In the genomic region with DNA sequence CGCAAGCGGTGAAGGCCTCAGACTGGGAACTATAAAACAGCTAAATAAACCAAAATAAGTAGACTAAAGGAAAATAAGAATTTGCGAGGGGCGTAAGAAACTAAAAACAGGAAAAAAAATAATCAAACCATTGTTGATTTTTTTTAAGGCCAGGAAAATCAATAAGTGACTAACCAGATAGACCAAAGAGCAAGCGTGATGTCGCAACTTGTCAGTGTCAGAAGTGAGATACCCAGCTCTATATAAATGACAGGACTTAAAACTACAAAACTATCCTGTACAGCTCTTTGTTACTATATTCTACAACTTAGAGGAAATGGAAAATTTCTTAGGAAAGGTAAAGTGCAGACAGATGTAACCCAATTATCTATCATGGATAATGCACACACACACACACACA, we compare ENCODE assay signal across 28 mouse cellular contexts.
"Had no signal": no experiment of that assay in that cellular context is flagged by ENCODE, and none has a peak within 500 bp of the region (broad histone marks: within the 10 kb centered on the region; RNA-seq: fewer than 3 reads in every experiment).

No protein-coding gene starts in this region.

- H3K9ac ChIP-seq: embryonic facial prominence, embryonic 12.5 days; embryonic facial prominence, embryonic 13.5 days; embryonic facial prominence, embryonic 15.5 days; forebrain, embryonic 12.5 days; forebrain, embryonic 13.5 days; forebrain, embryonic 15.5 days; forebrain, postnatal 0 days had no signal

- DNase-seq: cerebellum, adult 18-20 months; cerebellum, adult 2 months; cerebellum, adult 8-10 months; cerebellum, adult 9-10 months; cerebellum, adult 9-11 months; cerebellum, postnatal 10 days; cerebellum, postnatal 14 days; cerebellum, postnatal 25 days; cerebellum, postnatal 36 days; embryo, embryonic 11 days; forebrain, postnatal 0 days; gastrocnemius, adult 2 months; gastrocnemius, postnatal 10 days; gastrocnemius, postnatal 14 days; gastrocnemius, postnatal 25 days; gastrocnemius, postnatal 36 days; heart, adult 11 months had no signal

- H3K4me1 ChIP-seq: embryonic facial prominence, embryonic 10.5 days; embryonic facial prominence, embryonic 12.5 days; embryonic facial prominence, embryonic 13.5 days; embryonic facial prominence, embryonic 15.5 days; forebrain, embryonic 10.5 days; forebrain, embryonic 12.5 days; forebrain, embryonic 13.5 days; forebrain, embryonic 15.5 days had no signal

- H3K4me2 ChIP-seq: embryonic facial prominence, embryonic 12.5 days; embryonic facial prominence, embryonic 13.5 days; embryonic facial prominence, embryonic 15.5 days; forebrain, embryonic 12.5 days; forebrain, embryonic 13.5 days; forebrain, embryonic 15.5 days had no signal

- H3K4me3 ChIP-seq: embryonic facial prominence, embryonic 10.5 days; embryonic facial prominence, embryonic 12.5 days; embryonic facial prominence, embryonic 13.5 days; embryonic facial prominence, embryonic 15.5 days; erythroblast, embryonic 14.5 days; forebrain, embryonic 10.5 days; forebrain, embryonic 12.5 days; forebrain, embryonic 13.5 days; forebrain, embryonic 15.5 days; gastrocnemius, adult 2 months had no signal

- H3K27me3 ChIP-seq: embryonic facial prominence, embryonic 12.5 days; embryonic facial prominence, embryonic 13.5 days; embryonic facial prominence, embryonic 15.5 days; forebrain, embryonic 12.5 days; forebrain, embryonic 13.5 days; forebrain, embryonic 15.5 days had no signal

- ATAC-seq: forebrain, embryonic 13.5 days; forebrain, embryonic 14.5 days; forebrain, embryonic 15.5 days; forebrain, embryonic 16.5 days; forebrain, postnatal 0 days had no signal

- H3K27ac ChIP-seq: embryonic facial prominence, embryonic 10.5 days; embryonic facial prominence, embryonic 12.5 days; embryonic facial prominence, embryonic 13.5 days; embryonic facial prominence, embryonic 15.5 days; forebrain, embryonic 10.5 days; forebrain, embryonic 12.5 days; forebrain, embryonic 13.5 days; forebrain, embryonic 15.5 days; gastrocnemius, adult 2 months had no signal

- H3K36me3 ChIP-seq: embryonic facial prominence, embryonic 10.5 days; embryonic facial prominence, embryonic 12.5 days; embryonic facial prominence, embryonic 13.5 days; embryonic facial prominence, embryonic 15.5 days; forebrain, embryonic 10.5 days; forebrain, embryonic 12.5 days; forebrain, embryonic 15.5 days had no signal

- H3K9me3 ChIP-seq: embryonic facial prominence, embryonic 10.5 days; embryonic facial prominence, embryonic 12.5 days; embryonic facial prominence, embryonic 13.5 days; embryonic facial prominence, embryonic 15.5 days; forebrain, embryonic 10.5 days; forebrain, embryonic 12.5 days; forebrain, embryonic 13.5 days; forebrain, embryonic 15.5 days had no signal
